Mouse (Mus musculus) hindbrain, embryonic 15.5 days (tissue): Measurements from ENCODE around the gene Itgb2. TPM values are rescaled to one million over a fixed set of nuclear protein-coding genes. Genes with fewer than 3 reads are reported as not detected.

Source experiments
- ATAC-seq: fragments of 200-750 bp; cut with Nextera tagmentation; 2 replicates; pipeline ENCODE4 v1.8.0; 2017; ENCODE audit warnings: low read depth, moderate number of reproducible peaks, moderate TSS enrichment; ENCODE audit not compliant: low FRiP score
- H3K27ac ChIP-seq: fragments of 300-500 bp; sonication (generic); replicated peaks from 2 replicates; pipeline ENCODE4 v1.5.1; 2015; ENCODE audit warnings: mild to moderate bottlenecking, inconsistent platforms
- H3K27me3 ChIP-seq: fragments of 300-500 bp; sonication (generic); 2 replicates; pipeline ENCODE4 v1.6.1; 2015; ENCODE audit warnings: control low read depth, inconsistent platforms
- H3K36me3 ChIP-seq: fragments of 300-500 bp; sonication (generic); 2 replicates; pipeline ENCODE4 v1.6.1; 2015; ENCODE audit warnings: control low read depth, inconsistent platforms
- H3K4me1 ChIP-seq: fragments of 300-500 bp; sonication (generic); replicated peaks from 2 replicates; pipeline ENCODE4 v1.6.1; 2015; ENCODE audit warnings: control low read depth, inconsistent platforms
- H3K4me2 ChIP-seq: fragments of 300-500 bp; sonication (generic); 2 replicates; pipeline ENCODE4 v1.6.1; 2015; ENCODE audit warnings: moderate library complexity, mild to moderate bottlenecking, inconsistent platforms
- H3K4me3 ChIP-seq: fragments of 300-500 bp; sonication (generic); 2 replicates; pipeline ENCODE4 v1.5.1; 2015; ENCODE audit warnings: mild to moderate bottlenecking, inconsistent platforms
- H3K9ac ChIP-seq: fragments of 300-500 bp; sonication (generic); 2 replicates; pipeline ENCODE4 v1.6.1; 2015; ENCODE audit warnings: inconsistent platforms
- H3K9me3 ChIP-seq: fragments of 300-500 bp; sonication (generic); 2 replicates; pipeline ENCODE4 v1.6.1; 2016; ENCODE audit warnings: control low read depth, inconsistent platforms
- WGBS: fragments of 180-500 bp; shearing (Covaris S2); methylation state at CpG from one replicate; pipeline ENCODE4 v1.1.7; 2015; 5-methylcytosine and 5-hydroxymethylcytosine counted together
- polyA plus RNA-seq: library from polyadenylated mRNA; unstranded; fragments of >200 nt; fragmentation: Nextera tagmentation; extraction: Ambion mirVana; gene quantifications from 2 replicates; pipeline ENCODE4 v1.2.1, GENCODE M21; 2015

The Itgb2 gene
- polyA plus RNA-seq, result 1.1 and 1.5 TPM in 2 replicates

DNA sequence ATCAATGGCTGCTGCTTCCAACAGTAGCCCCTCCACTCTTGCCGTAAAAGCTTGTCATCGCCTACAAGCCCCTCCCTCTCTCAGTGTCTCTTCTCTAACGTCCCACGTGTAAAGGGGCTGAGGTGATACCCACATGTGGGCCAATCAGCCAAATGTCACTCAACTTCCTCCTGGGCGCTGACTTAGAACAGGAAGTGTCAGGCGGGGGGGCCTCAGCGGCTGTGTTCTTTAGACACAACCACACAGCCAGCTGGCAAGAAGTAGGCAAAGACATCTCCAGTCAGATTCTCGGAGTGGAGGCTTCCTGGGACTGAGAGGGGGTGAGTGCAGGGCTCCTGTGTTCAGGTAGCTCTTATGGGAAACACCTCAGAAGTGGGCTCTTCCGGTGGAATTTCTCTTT, at the start of gene Itgb2:
Itgb2 (plus strand) TSS at position 113 of the 400 bp plus-strand sequence.
- Histone ChIP-seq H3K9ac (no peak within 1 kb of the TSS), H3K4me2 (no peak within 1 kb of the TSS), H3K4me3 (no peak within 1 kb of the TSS), H3K27me3 (no peaks in the 10 kb centered on the region), H3K27ac (no peak within 1 kb of the TSS), H3K9me3 (no peaks in the 10 kb centered on the region), H3K36me3 (no peaks in the 10 kb centered on the region), H3K4me1 (no peaks in the 10 kb centered on the region)
- 78% methylated on average over 9 of the region's 9 CpGs for WGBS
- ATAC-seq, result no peak

DNA sequence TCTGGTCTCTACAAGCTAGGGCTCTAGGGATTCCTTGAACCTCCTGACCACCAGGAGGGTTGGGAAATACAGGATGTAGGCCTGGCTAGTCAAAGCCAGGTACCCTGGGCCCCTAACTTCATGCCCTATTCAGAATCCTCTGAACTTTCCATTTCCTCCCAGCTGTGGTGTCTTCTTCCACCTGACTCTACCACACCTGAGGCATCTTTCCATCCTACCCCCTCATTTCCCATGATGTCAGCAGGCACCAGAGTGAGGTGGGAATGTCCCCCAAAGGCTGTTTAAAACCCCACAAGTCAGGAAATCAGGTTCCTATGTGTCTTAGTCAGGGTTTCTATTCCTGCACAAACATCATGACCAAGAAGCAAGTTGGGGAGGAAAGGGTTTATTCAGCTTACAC, 48.2 kb upstream of the Itgb2 start:
- Histone ChIP-seq H3K9ac (no peak overlapping the region), H3K36me3 (peaks cover 4% of the 10 kb centered on the region; the same call in 1 of the 2 replicates), H3K4me3 (no peak overlapping the region), H3K27me3 (no peaks in the 10 kb centered on the region), H3K4me1 (0 out of 2 replicates have a peak, but pooled peaks cover 2% of the 10 kb centered on the region), H3K9me3 (no peaks in the 10 kb centered on the region), H3K4me2 (no peak overlapping the region), H3K27ac (no peak overlapping the region)
- no peak for ATAC-seq

DNA sequence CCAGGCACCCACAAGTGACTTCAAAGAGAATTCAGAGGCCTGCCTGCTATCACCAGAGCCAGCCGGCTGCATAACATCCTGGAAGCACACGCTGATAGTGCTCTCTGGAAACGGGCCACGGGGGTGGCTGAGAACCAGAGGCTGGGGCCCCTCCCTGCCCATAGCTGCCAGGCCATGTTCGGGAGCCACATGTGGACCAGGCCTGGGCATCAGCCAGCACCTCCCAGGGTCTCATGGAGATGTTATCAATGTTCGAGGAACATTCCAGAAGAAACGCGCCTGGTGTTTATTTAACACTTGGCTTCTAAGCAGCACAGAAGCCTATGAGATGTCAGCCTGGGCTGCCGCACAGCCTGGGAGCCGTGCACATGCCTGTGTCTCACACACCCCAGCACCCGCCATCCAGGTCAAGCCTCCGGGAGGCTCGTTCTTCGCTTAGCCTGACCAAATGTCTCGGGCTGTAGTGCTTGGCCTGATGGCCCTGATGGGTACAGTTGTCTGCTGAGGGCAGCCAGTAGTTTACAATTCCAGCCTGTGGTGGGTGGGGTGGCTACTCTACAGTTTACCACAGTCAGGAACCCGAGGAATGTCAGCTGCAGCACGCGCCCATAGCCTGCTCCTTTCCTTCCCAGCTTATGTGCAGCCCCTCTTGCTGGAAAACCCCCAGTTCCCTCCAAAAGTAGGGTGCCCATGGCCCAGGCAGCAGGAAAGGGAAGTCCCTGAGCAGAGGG, 45.7 kb upstream of the Itgb2 start:
- ATAC-seq, result no peak
- no peaks in the 10 kb centered on the region for H3K4me1 ChIP-seq
- 77% methylated on average over 18 of the region's 18 CpGs for WGBS

DNA sequence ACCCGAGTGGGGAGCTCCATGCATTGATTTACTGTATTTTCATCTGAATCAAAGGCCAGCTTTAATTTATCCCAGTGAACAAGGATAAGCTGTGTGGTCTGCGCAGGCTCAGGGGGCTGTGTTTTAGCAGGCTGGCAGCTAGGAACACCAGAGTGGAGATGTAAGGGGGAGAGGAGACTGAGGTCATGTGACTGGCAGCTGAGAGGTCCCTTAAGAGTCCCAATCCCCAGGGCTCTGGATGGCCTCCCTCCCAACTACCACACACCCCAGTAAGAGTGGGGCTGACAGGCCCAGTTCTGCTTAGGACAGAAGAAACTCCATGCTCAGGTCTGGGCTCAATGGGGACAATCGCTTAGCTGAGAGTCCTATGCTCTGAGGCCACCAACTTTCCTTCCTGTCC, 44.3 kb upstream of the Itgb2 start:
- no peak overlapping the region for H3K4me3 ChIP-seq
- no peak; the same call in 1 of the 2 replicates for ATAC-seq
- H3K4me2 ChIP-seq, result no peak overlapping the region
- H3K9me3 ChIP-seq, result no peaks in the 10 kb centered on the region
- H3K27me3 ChIP-seq, result no peaks in the 10 kb centered on the region
- H3K9ac ChIP-seq, result no peak overlapping the region
- H3K27ac ChIP-seq, result no peak overlapping the region
- H3K36me3 ChIP-seq, result peaks cover 32% of the 10 kb centered on the region
- 84% methylated on average over 3 of the region's 3 CpGs for WGBS
- no peaks in the 10 kb centered on the region for H3K4me1 ChIP-seq

More for the DNA sequence above, 45.7 kb upstream of the Itgb2 start:
- Histone ChIP-seq H3K9ac (no peak overlapping the region), H3K9me3 (no peaks in the 10 kb centered on the region), H3K27ac (no peak overlapping the region), H3K36me3 (peaks cover 24% of the 10 kb centered on the region), H3K4me3 (no peak overlapping the region), H3K27me3 (no peaks in the 10 kb centered on the region), H3K4me2 (no peak overlapping the region)

DNA sequence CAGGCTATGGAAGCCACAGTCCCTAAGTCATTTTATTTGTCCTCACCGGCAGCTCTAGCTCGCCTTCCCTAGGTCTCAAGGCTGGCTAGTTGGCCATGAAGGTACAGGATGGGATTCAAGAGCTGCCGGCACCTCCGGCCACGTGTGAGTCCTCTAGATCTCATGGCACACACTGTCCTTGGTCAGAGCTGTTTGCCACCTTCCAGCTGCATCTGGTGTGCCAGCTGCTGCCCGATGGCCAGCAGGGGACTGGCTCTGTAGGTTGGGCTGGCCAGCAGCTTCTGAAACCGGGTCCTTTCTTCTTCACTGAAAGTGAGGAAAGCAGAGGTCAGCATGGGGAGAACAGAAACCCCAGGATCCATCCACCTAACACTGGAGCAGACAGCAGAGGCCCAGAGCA, 41.9 kb upstream of the Itgb2 start:
- H3K9ac ChIP-seq, result no peak overlapping the region
- ATAC-seq, result no peak
- peaks cover 36% of the 10 kb centered on the region for H3K36me3 ChIP-seq

DNA sequence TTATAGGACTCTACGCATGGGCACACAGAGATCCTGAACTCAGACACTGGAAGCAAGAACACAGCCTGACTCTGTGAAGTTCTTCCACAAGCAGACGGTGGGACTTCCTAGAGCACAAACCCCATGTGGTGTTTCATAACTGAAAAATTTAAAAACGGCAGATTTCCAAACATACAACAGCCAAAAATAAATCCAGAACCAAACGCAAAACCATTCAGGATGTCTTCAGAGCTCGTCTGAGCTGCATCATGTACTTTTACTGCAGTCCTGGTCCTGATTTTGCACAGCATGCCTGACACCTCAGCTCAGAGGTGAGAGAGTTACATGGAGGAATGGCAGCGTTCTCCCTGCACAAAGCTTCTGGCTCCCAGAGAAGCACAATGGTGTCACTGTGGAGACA, 38.5 kb upstream of the Itgb2 start:
- Histone ChIP-seq H3K27ac (no peak overlapping the region), H3K9ac (no peak overlapping the region), H3K4me2 (no peak overlapping the region), H3K27me3 (no peaks in the 10 kb centered on the region), H3K9me3 (no peaks in the 10 kb centered on the region), H3K4me1 (no peaks in the 10 kb centered on the region), H3K4me3 (no peak overlapping the region), H3K36me3 (peaks cover 48% of the 10 kb centered on the region)
- ATAC-seq, result no peak
- 91% methylated on average over 6 of the region's 6 CpGs for WGBS

More for the DNA sequence above, 41.9 kb upstream of the Itgb2 start:
- Histone ChIP-seq H3K4me1 (no peaks in the 10 kb centered on the region), H3K4me2 (no peak overlapping the region), H3K4me3 (no peak overlapping the region), H3K27ac (no peak overlapping the region), H3K27me3 (no peaks in the 10 kb centered on the region), H3K9me3 (no peaks in the 10 kb centered on the region)
- 97% methylated on average over 7 of the region's 7 CpGs for WGBS

DNA sequence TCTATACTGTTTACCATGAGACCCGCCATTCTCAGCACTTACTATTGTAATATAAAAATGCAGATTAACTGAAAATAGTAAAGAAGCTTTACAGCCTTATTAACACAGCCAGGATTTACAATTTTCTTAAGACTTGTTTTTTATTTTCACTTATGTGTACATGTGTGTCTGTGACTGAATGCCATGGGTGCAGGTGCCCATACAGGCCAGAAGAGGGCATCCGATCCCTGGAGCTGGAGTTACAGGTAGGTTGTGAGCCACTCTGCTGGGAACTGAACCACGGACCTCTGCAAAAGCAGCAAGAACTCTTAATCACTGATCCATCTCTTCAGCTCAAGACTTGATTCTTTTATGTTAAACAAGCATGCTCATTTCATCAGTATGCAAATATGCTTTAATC, 37.2 kb upstream of the Itgb2 start:
- no peak overlapping the region for H3K9ac ChIP-seq
- ATAC-seq, result no peak
- 95% methylated on average over 3 of the region's 3 CpGs for WGBS
- H3K27me3 ChIP-seq, result no peaks in the 10 kb centered on the region
- no peaks in the 10 kb centered on the region for H3K4me1 ChIP-seq
- no peak overlapping the region for H3K4me3 ChIP-seq
- H3K9me3 ChIP-seq, result no peaks in the 10 kb centered on the region
- H3K36me3 ChIP-seq, result peaks cover 40% of the 10 kb centered on the region
- no peak overlapping the region for H3K4me2 ChIP-seq
- H3K27ac ChIP-seq, result no peak overlapping the region

DNA sequence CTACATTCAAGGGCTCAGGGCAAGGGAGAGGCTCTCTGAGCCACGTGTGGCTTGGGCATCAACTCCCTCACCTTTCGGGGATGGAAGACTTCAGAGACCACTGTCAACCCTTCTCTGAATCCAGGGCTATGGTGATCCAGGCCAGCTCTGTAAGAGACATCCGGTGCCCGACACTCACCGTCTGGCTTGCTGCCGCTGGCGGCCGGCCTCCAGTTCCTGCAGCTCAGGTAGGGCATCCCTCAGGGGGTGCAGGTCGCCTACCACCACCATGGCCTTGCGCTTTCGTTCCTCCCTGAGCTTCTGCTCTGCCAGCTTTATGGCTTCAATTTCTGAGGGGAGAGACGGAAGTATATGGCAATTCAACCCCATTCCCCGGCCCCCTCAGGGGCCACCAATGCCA, 32.9 kb upstream of the Itgb2 start:
- Histone ChIP-seq H3K4me1 (no peaks in the 10 kb centered on the region), H3K4me3 (no peak overlapping the region), H3K27ac (no peak overlapping the region), H3K4me2 (no peak overlapping the region), H3K27me3 (no peaks in the 10 kb centered on the region), H3K9ac (no peak overlapping the region), H3K9me3 (no peaks in the 10 kb centered on the region), H3K36me3 (peaks cover 29% of the 10 kb centered on the region)
- 95% methylated on average over 13 of the region's 13 CpGs for WGBS
- ATAC-seq, result no peak

DNA sequence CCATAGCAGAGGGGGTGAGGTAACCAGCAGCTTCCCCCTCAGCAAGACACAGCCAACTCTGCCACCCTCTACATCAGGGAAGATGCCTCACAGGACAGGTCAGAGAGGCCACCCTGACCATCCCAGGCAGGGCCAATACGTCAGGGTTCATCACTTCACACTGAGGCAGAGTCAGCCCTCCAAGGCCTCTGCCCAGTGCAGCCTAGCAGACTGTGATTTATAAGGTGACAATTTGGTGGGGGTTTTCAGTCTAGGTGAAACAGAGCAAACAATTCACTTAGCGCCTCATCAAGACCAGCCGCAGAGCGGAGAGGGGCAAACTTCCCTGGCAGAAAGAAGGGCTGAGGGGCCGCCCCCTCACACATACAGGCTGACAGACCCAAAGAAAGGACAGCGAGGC, 31.8 kb upstream of the Itgb2 start:
- Histone ChIP-seq H3K9ac (no peak overlapping the region), H3K4me3 (no peak overlapping the region), H3K36me3 (peaks cover 28% of the 10 kb centered on the region), H3K4me1 (no peaks in the 10 kb centered on the region), H3K27me3 (no peaks in the 10 kb centered on the region), H3K9me3 (no peaks in the 10 kb centered on the region), H3K4me2 (no peak overlapping the region), H3K27ac (no peak overlapping the region)
- 84% methylated on average over 6 of the region's 6 CpGs for WGBS
- ATAC-seq, result no peak

DNA sequence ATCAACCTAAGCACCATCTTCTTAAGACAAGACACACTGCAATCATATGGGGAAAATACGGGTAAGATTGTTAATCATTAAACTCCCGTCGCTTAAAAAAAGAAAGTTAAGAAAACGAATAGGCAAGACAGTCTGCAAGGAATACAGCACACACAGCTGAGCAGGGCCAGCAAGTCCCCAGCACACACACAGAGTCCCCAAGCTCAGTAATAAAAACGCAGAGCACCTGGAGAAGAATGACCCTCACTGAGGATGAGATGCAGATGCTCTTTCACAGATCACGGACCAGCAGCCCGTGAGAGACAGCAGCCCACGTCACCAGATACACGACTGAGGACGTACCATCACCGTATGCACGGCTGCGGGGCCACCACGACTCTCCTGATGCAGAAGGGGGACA, 29.4 kb upstream of the Itgb2 start:
- H3K9me3 ChIP-seq, result no peaks in the 10 kb centered on the region
- 78% methylated on average over 14 of the region's 14 CpGs for WGBS
- no peak overlapping the region for H3K4me3 ChIP-seq
- H3K4me2 ChIP-seq, result no peak overlapping the region
- peaks cover 15% of the 10 kb centered on the region for H3K36me3 ChIP-seq
- no peak overlapping the region for H3K9ac ChIP-seq
- ATAC-seq, result no peak
- H3K4me1 ChIP-seq, result no peaks in the 10 kb centered on the region
- H3K27ac ChIP-seq, result no peak overlapping the region
- H3K27me3 ChIP-seq, result no peaks in the 10 kb centered on the region

DNA sequence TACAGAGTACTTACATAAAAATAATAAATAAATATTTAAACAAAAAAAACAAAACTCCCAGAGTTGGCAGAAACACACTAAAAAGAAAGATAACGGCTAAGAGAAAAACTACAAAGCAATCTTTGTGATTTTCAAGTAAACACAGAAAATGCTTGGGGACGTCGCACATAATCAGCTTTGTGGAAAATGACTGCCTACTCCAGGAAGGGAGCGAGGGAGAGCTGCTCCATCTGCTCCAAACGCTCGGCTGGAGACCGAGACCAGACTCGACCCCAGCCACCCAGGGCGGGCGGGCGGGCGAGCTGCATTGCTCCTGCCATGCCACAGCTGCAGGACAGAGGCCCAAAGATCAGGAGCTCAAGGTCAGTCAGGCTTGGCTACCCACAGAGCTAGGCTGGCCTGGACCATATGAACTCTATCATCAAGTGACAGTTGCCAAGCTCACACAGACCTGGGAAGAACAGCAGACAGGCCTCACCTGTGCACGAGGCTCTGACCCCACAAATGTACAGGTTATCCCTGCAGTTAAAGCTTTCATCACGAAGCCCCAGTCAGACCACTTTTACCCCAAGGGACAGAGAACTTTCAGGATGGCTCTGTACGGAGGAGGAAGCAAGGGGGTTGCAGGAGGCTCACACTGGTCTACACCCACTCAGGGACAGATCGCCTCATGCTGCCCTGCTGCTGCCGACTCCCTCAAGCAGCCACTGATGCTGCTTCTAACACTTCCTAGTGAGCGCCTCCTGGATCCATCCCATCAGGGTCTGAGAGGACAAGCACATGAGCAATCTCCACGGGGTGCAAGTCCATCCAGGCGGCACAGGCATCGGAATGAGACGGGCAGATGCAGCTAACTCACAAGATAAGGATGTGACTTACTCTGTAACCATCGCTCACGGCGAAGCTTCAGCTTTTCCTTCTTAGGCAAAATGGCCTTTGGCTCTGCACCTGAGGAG, 26.8 kb upstream of the Itgb2 start:
- Histone ChIP-seq H3K4me2 (no peak overlapping the region), H3K4me3 (no peak overlapping the region), H3K36me3 (peaks cover 33% of the 10 kb centered on the region), H3K4me1 (no peaks in the 10 kb centered on the region), H3K27ac (no peak overlapping the region), H3K9me3 (no peaks in the 10 kb centered on the region), H3K27me3 (no peaks in the 10 kb centered on the region), H3K9ac (no peak overlapping the region)
- ATAC-seq, result no peak
- 87% methylated on average over 25 of the region's 25 CpGs for WGBS

DNA sequence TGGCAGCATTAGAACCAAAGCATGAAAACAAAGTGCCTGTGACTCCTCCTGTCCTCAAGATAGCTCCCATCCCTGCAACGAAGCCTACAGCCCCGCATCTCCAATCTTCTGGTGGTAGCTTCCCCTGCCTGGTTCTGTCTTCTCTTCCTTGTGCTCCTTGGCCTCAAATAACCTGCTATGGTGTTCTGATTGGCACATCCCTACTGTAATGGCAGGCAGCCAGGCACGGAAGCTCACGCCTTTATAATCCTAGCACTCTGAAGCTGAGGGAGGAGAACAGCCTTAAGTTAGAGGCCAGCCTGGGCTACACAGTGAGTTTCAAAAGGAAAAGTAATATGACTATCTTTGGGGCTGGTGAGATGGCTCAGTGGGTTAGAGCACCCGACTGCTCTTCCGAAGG, 25.9 kb upstream of the Itgb2 start:
- ATAC-seq, result no peak
- Histone ChIP-seq H3K4me1 (peaks cover 4% of the 10 kb centered on the region), H3K4me3 (no peak overlapping the region), H3K4me2 (no peak overlapping the region), H3K27me3 (no peaks in the 10 kb centered on the region), H3K27ac (no peak overlapping the region), H3K9me3 (no peaks in the 10 kb centered on the region), H3K9ac (no peak overlapping the region), H3K36me3 (peaks cover 30% of the 10 kb centered on the region)
- WGBS, result 89% methylated on average over 6 of the region's 6 CpGs
